Mouse (Mus musculus): ENCODE data around the gene Slc1a3. TPM values are rescaled to one million over a fixed set of nuclear protein-coding genes. Genes with fewer than 3 reads are reported as not detected.

The Slc1a3 gene
- total and polyA plus RNA-seq, 3 experiments: 4.5 to 12.6 (median 6.5) TPM

DNA sequence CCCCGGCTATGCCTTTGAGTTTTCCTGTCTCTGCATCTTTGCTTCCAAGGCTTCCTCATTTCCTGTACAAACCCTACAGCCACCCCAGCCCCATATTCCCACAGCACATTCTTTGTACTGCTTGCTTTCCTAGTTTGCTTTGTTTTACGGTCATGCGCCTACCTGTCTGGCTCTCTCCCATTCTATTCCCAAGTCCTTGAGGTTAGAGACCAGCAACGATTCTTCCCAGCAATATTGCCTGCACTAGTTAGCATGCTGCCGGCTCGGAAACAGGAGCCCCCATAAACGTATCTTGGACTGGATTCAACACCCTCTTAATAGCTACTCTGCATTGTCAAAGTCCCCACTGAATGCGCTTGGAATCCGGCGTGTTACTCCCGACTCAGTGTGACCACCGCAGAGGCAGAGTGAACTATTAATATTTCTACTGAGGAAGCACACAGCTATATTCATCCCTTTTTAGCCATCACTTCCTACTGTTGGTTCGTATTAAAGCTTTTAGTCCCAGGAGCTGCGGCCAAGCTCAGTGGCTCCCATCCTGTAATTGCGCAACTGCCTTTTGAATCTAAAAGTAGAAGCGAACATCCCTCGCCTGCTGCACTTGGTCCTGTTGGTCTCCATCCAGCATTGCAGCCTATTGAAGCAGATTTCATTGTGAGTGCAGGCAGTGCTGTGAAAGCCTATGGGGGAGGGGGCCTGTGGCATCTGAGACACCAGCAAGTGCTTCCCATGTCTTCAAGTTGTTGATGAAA lies 47.0 kb downstream of the Slc1a3 start:
- H3K27ac ChIP-seq (ENCODE audit: insufficient read depth, low read depth): no peak overlapping the region
- TF ChIP-seq USF1 (IDR thresholded peaks at IDR 0.05; ENCODE audit: low read depth, low read length) (no peak), CHD1 (IDR thresholded peaks at IDR 0.05; ENCODE audit: low read depth, low read length) (no peak), POLR2A (IDR thresholded peaks at IDR 0.05; ENCODE audit: low read depth, low read length) (no peak), UBTF (IDR thresholded peaks at IDR 0.05; ENCODE audit: low read depth, low read length) (no peak), MEF2A (IDR thresholded peaks at IDR 0.05; ENCODE audit: borderline replicate concordance, low read depth, low read length) (no peak), MAX (IDR thresholded peaks at IDR 0.05; ENCODE audit: low read length) (no peak), ZC3H11A (IDR thresholded peaks at IDR 0.05; ENCODE audit: low read depth, low read length) (no peak), ZKSCAN1 (IDR thresholded peaks at IDR 0.05; ENCODE audit: borderline replicate concordance, low read depth, low read length) (no peak), HCFC1 (IDR thresholded peaks at IDR 0.05; ENCODE audit: low read depth, low read length) (no peak)
- DNase-seq (ENCODE audit: extremely low read depth): no peak
- peaks cover 0 to 51% of the 10 kb centered on the region in 2 experiments; a peak in 2 of 4 replicates for H3K4me1 ChIP-seq (ENCODE audit: control insufficient read depth in 1 of 2, insufficient read depth in 2 of 2)
- H3K4me3 ChIP-seq (replicated peaks in 1 of 3; ENCODE audit: low read depth in 2 of 3, low read length in 2 of 3, poor library complexity in 1 of 3): no peak overlapping the region
- H3K9ac ChIP-seq (ENCODE audit: insufficient read depth, low read depth): no peak overlapping the region
- dilution Hi-C loops (cut with MboI; ENCODE audit: extremely low pct_ligation_motif_present, extremely low pct_unique_long_range_greater_than_20kb, low sequenced_read_pairs) (no loop called here), in situ Hi-C loops (cut with MboI; ENCODE audit: low pct_ligation_motif_present, low pct_unique_long_range_greater_than_20kb, low sequenced_read_pairs) (no loop called here)
- H3K4me2 ChIP-seq (ENCODE audit: insufficient read depth, low read depth, poor library complexity, severe bottlenecking): no peak overlapping the region
- H3K36me3 ChIP-seq (replicated peaks in 1 of 2; ENCODE audit: control insufficient read depth in 1 of 2, insufficient read depth in 1 of 2, low read length in 1 of 2): peaks cover 0 to 3% of the 10 kb centered on the region in 2 experiments
- H3K9me3 ChIP-seq (replicated peaks; ENCODE audit: low read length): no peaks in the 10 kb centered on the region
- H3K27me3 ChIP-seq (replicated peaks): no peaks in the 10 kb centered on the region
- H3K79me2 ChIP-seq (replicated peaks; ENCODE audit: control insufficient read depth, extremely low read depth, insufficient read depth, poor library complexity, severe bottlenecking): no peaks in the 10 kb centered on the region

GRCm38 (mm10) chr15:8661856-8662255 lies 48.7 kb downstream of the Slc1a3 start:
- H3K4me2 ChIP-seq (ENCODE audit: insufficient read depth, low read depth, poor library complexity, severe bottlenecking): no peak overlapping the region
- no peak for DNase-seq (ENCODE audit: extremely low read depth)
- dilution Hi-C loops (cut with MboI; ENCODE audit: extremely low pct_ligation_motif_present, extremely low pct_unique_long_range_greater_than_20kb, low sequenced_read_pairs): no loop called here

GRCm38 (mm10) chr15:8659977-8660376 lies 50.6 kb downstream of the Slc1a3 start:
- no peak overlapping the region for H3K4me3 ChIP-seq (replicated peaks in 1 of 3; ENCODE audit: low read depth in 2 of 3, low read length in 2 of 3, poor library complexity in 1 of 3)
- in situ Hi-C loops (cut with MboI; ENCODE audit: low pct_ligation_motif_present, low pct_unique_long_range_greater_than_20kb, low sequenced_read_pairs): no loop called here
- H3K36me3 ChIP-seq (replicated peaks in 1 of 2; ENCODE audit: control insufficient read depth in 1 of 2, insufficient read depth in 1 of 2, low read length in 1 of 2): no peaks in the 10 kb centered on the region
- no peak overlapping the region for H3K27ac ChIP-seq (ENCODE audit: insufficient read depth, low read depth)
- dilution Hi-C loops (cut with MboI; ENCODE audit: extremely low pct_ligation_motif_present, extremely low pct_unique_long_range_greater_than_20kb, low sequenced_read_pairs): no loop called here
- H3K4me1 ChIP-seq (ENCODE audit: control insufficient read depth in 1 of 2, insufficient read depth in 2 of 2): peaks cover 0 to 27% of the 10 kb centered on the region in 2 experiments; a peak in 2 of 4 replicates
- no peak overlapping the region for H3K9ac ChIP-seq (ENCODE audit: insufficient read depth, low read depth)
- no peaks in the 10 kb centered on the region for H3K79me2 ChIP-seq (replicated peaks; ENCODE audit: control insufficient read depth, extremely low read depth, insufficient read depth, poor library complexity, severe bottlenecking)
- no peak for DNase-seq (ENCODE audit: extremely low read depth)
- no peaks in the 10 kb centered on the region for H3K9me3 ChIP-seq (replicated peaks; ENCODE audit: low read length)
- TF ChIP-seq PAX5 (IDR thresholded peaks at IDR 0.05; ENCODE audit: low read length) (no peak), NRF1 (IDR thresholded peaks at IDR 0.05; ENCODE audit: low read depth, low read length) (no peak), MYC (IDR thresholded peaks at IDR 0.05; ENCODE audit: low read depth, low read length) (no peak), RAD21 (IDR thresholded peaks at IDR 0.05; ENCODE audit: low read depth, low read length) (no peak), E2F4 (IDR thresholded peaks at IDR 0.05; ENCODE audit: insufficient replicate concordance, low read depth, low read length) (no peak), ELF1 (IDR thresholded peaks at IDR 0.05; ENCODE audit: low read depth, low read length) (no peak), ZNF384 (IDR thresholded peaks at IDR 0.05; ENCODE audit: low read depth, low read length) (no peak), USF2 (conservative IDR thresholded peaks at IDR 0.05; ENCODE audit: low read depth, low read length) (no peak), UBTF (IDR thresholded peaks at IDR 0.05; ENCODE audit: low read depth, low read length) (no peak), GABPA (IDR thresholded peaks at IDR 0.05; ENCODE audit: insufficient replicate concordance, low read depth, low read length) (no peak), CHD2 (IDR thresholded peaks at IDR 0.05; ENCODE audit: low read length) (no peak), ETS1 (conservative IDR thresholded peaks at IDR 0.05; ENCODE audit: low read depth, low read length) (no peak), BHLHE40 (IDR thresholded peaks at IDR 0.05; ENCODE audit: low read depth, low read length) (no peak), SIN3A (IDR thresholded peaks at IDR 0.05; ENCODE audit: low read length) (no peak), POLR2A (IDR thresholded peaks at IDR 0.05; ENCODE audit: low read depth, low read length) (no peak), ZKSCAN1 (IDR thresholded peaks at IDR 0.05; ENCODE audit: borderline replicate concordance, low read depth, low read length) (no peak), RCOR1 (conservative IDR thresholded peaks at IDR 0.05; ENCODE audit: low read depth, low read length) (no peak), EP300 (IDR thresholded peaks at IDR 0.05; ENCODE audit: low read length) (no peak), MEF2A (IDR thresholded peaks at IDR 0.05; ENCODE audit: borderline replicate concordance, low read depth, low read length) (no peak)
- no peak overlapping the region for H3K4me2 ChIP-seq (ENCODE audit: insufficient read depth, low read depth, poor library complexity, severe bottlenecking)
- H3K27me3 ChIP-seq (replicated peaks): no peaks in the 10 kb centered on the region

More at GRCm38 (mm10) chr15:8661856-8662255, 48.7 kb downstream of the Slc1a3 start:
- Histone ChIP-seq H3K4me1 (ENCODE audit: control insufficient read depth in 1 of 2, insufficient read depth in 2 of 2) (peaks cover 0 to 35% of the 10 kb centered on the region in 2 experiments; a peak in 2 of 4 replicates), H3K36me3 (replicated peaks in 1 of 2; ENCODE audit: control insufficient read depth in 1 of 2, insufficient read depth in 1 of 2, low read length in 1 of 2) (peaks cover 0 to 3% of the 10 kb centered on the region in 2 experiments), H3K27me3 (replicated peaks) (no peaks in the 10 kb centered on the region), H3K4me3 (replicated peaks in 1 of 3; ENCODE audit: low read depth in 2 of 3, low read length in 2 of 3, poor library complexity in 1 of 3) (no peak overlapping the region), H3K27ac (ENCODE audit: insufficient read depth, low read depth) (no peak overlapping the region), H3K9ac (ENCODE audit: insufficient read depth, low read depth) (no peak overlapping the region), H3K79me2 (replicated peaks; ENCODE audit: control insufficient read depth, extremely low read depth, insufficient read depth, poor library complexity, severe bottlenecking) (no peaks in the 10 kb centered on the region), H3K9me3 (replicated peaks; ENCODE audit: low read length) (no peaks in the 10 kb centered on the region)
- TF ChIP-seq USF1 (IDR thresholded peaks at IDR 0.05; ENCODE audit: low read depth, low read length) (no peak), SMC3 (IDR thresholded peaks at IDR 0.05; ENCODE audit: low read depth, low read length) (no peak)
- in situ Hi-C loops (cut with MboI; ENCODE audit: low pct_ligation_motif_present, low pct_unique_long_range_greater_than_20kb, low sequenced_read_pairs): no loop called here
